Mouse (Mus musculus) kidney, adult 2 months (tissue): ENCODE data around the gene Nanos2.

Experiments
- CTCF ChIP-seq: fragments of 200-500 bp; conservative IDR thresholded peaks from 2 replicates; pipeline ENCODE4 v1.5.1; 2011; ENCODE audit warnings: low read depth, mild to moderate bottlenecking, control low read depth, low read length, moderate library complexity, mixed read lengths; ENCODE audit not compliant: insufficient read depth, insufficient read length
- POLR2A ChIP-seq: fragments of 200-500 bp; IDR thresholded peaks from one replicate; pipeline ENCODE4 v1.6.1; 2011; ENCODE audit warnings: low read depth, low read length, control low read depth

GRCm38 (mm10) chr7:18962171-18962792 is 24.9 kb upstream of the Nanos2 start:
- no peak for TF ChIP-seq CTCF
- no peak for TF ChIP-seq POLR2A
